Mouse (Mus musculus) liver, embryonic 11.5 days (tissue): Measurements from ENCODE around the gene Pax1. TPM values are rescaled to one million over a fixed set of nuclear protein-coding genes. Genes with fewer than 3 reads are reported as not detected.

Source experiments
- ATAC-seq: fragments of 200-750 bp; cut with Nextera tagmentation; replicated peaks from 2 replicates; pipeline ENCODE4 v1.8.0; 2017; ENCODE audit warnings: moderate number of reproducible peaks, mild to moderate bottlenecking, moderate TSS enrichment, moderate library complexity; ENCODE audit not compliant: low FRiP score
- DNase-seq: peaks from one replicate; pipeline ENCODE4 v3.0.0-alpha.2; 2017; ENCODE audit warnings: low spot score
- H3K27ac ChIP-seq: fragments of 300-500 bp; sonication (generic); 2 replicates; pipeline ENCODE4 v1.5.1; 2014; ENCODE audit warnings: mild to moderate bottlenecking, low read depth, low read length, control low read depth
- H3K27me3 ChIP-seq: fragments of 300-500 bp; sonication (generic); replicated peaks from 2 replicates; pipeline ENCODE4 v1.6.1; 2014; ENCODE audit warnings: low read length, mixed read lengths; ENCODE audit not compliant: control insufficient read depth, insufficient read depth
- H3K36me3 ChIP-seq: fragments of 300-500 bp; sonication (generic); 2 replicates; pipeline ENCODE4 v1.6.1; 2014; ENCODE audit warnings: mild to moderate bottlenecking, low read length, moderate library complexity, mixed read lengths; ENCODE audit not compliant: control insufficient read depth, insufficient read depth
- H3K4me1 ChIP-seq: fragments of 300-500 bp; sonication (generic); replicated peaks from 2 replicates; pipeline ENCODE4 v1.6.1; 2014; ENCODE audit warnings: low read length, mixed read lengths; ENCODE audit not compliant: control insufficient read depth, insufficient read depth
- H3K4me2 ChIP-seq: fragments of 300-500 bp; sonication (generic); 2 replicates; pipeline ENCODE4 v1.6.1; 2014; ENCODE audit warnings: mild to moderate bottlenecking, control low read depth, moderate library complexity
- H3K4me3 ChIP-seq: fragments of 300-500 bp; sonication (generic); 2 replicates; pipeline ENCODE4 v1.5.1; 2014; ENCODE audit warnings: low read depth, low read length, control low read depth
- H3K9ac ChIP-seq: fragments of 300-500 bp; sonication (generic); 2 replicates; pipeline ENCODE4 v1.6.1; 2014; ENCODE audit warnings: low read depth, low read length, control low read depth
- H3K9me3 ChIP-seq: fragments of 300-500 bp; sonication (generic); 2 replicates; pipeline ENCODE4 v1.6.1; 2016; ENCODE audit warnings: low read length, inconsistent platforms, mixed read lengths; ENCODE audit not compliant: control insufficient read depth
- WGBS: fragments of 180-500 bp; shearing (Covaris S2); extraction: QIAGEN DNeasy Blood & Tissue Kit; methylation state at CpG from one replicate; pipeline ENCODE4 v1.1.7; 2014; 5-methylcytosine and 5-hydroxymethylcytosine counted together
- polyA plus RNA-seq: library from polyadenylated mRNA; unstranded; fragments of >200 nt; fragmentation: Nextera tagmentation; extraction: Ambion mirVana; gene quantifications from 2 replicates; pipeline ENCODE4 v1.2.1, GENCODE M21; 2014

The Pax1 gene
- 0.40 TPM in 1 of 2 replicates, not detected in the other for polyA plus RNA-seq

DNA sequence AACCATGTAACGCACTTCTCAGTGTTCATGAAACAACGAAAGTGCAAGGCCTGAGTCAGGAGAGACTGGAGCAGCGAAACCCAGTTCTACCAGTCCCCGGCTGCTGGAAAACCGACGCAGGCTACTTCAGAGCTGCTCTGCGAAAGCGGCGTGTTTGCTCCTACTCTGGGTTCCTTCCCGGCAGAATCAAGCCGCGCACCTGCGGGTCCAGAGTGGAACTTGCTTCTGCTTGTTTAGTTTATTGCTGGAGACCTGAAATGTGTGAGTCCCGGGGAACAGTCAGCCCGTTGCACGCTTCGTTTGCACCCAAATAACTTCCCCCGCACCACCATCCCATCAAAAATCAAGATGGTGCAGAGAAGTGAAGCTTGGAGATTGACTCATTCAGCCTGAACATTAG is at the start of gene Pax1:
Gene Pax1, plus strand, starts transcription at position 345 of the 400 bp plus-strand sequence.
- Histone ChIP-seq H3K4me2 (no peak within 1 kb of the TSS), H3K36me3 (no peaks in the 10 kb centered on the region), H3K27me3 (peaks cover 89% of the 10 kb centered on the region), H3K9ac (no peak within 1 kb of the TSS), H3K4me3 (no peak within 1 kb of the TSS), H3K9me3 (no peaks in the 10 kb centered on the region), H3K4me1 (no peaks in the 10 kb centered on the region; the same call in 1 of the 2 replicates), H3K27ac (no peak within 1 kb of the TSS)
- ATAC-seq = no peak
- DNase-seq = no peak
- 4% methylated on average over 18 of the region's 18 CpGs for WGBS

DNA sequence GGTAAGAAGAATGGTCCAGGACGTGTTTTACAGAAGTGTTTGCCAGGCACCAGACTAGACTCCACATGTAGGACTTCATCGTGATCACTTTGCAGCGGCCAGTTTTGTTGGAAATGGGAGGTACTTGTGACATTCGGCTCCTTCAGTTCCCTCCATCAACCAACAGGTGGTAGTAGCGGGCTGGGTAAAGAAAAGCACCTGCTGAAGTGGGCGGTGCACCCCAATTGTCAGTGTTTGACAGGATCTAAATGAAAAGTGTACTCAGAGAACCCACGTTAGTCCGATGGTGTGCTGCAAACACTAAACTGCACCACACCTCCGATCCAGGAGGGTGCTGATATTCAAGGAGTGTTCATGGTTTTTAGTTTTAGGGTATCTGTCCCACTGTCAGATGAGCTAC is 40.7 kb upstream of the Pax1 start:
- Histone ChIP-seq H3K27ac (no peak overlapping the region), H3K9me3 (no peaks in the 10 kb centered on the region), H3K9ac (no peak overlapping the region), H3K36me3 (no peaks in the 10 kb centered on the region), H3K4me1 (no peaks in the 10 kb centered on the region), H3K4me3 (no peak overlapping the region), H3K4me2 (no peak overlapping the region), H3K27me3 (0 out of 2 replicates have a peak, but pooled peaks cover 5% of the 10 kb centered on the region)
- 16% methylated on average over 9 of the region's 9 CpGs for WGBS
- ATAC-seq (no peak), DNase-seq (no peak)

DNA sequence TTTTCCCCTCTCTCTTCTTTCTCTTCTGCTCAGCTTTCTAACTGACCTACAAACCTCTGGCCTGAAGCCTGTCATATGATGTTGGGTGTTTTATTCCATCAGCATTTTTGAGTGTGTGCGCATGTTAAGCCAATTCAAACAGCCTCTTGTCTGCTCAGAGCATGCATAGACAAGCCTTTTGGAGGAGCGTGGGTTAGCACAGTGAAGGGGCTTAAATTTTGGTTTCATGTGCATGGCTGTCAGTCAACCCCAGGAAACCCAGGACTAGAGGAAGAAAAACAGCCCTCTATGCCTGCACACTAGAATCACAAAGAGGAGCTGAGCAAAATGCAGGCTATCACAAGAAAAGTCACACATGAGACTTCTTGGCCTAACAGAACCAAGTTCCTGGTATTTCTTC is 36.5 kb upstream of the Pax1 start:
- Histone ChIP-seq H3K9me3 (no peaks in the 10 kb centered on the region), H3K36me3 (no peaks in the 10 kb centered on the region), H3K27ac (no peak overlapping the region), H3K4me3 (no peak overlapping the region), H3K27me3 (0 out of 2 replicates have a peak, but pooled peaks cover 3% of the 10 kb centered on the region), H3K4me1 (no peaks in the 10 kb centered on the region), H3K4me2 (no peak overlapping the region), H3K9ac (no peak overlapping the region)
- DNase-seq = no peak
- 77% methylated on average over 2 of the region's 2 CpGs for WGBS
- ATAC-seq = no peak

DNA sequence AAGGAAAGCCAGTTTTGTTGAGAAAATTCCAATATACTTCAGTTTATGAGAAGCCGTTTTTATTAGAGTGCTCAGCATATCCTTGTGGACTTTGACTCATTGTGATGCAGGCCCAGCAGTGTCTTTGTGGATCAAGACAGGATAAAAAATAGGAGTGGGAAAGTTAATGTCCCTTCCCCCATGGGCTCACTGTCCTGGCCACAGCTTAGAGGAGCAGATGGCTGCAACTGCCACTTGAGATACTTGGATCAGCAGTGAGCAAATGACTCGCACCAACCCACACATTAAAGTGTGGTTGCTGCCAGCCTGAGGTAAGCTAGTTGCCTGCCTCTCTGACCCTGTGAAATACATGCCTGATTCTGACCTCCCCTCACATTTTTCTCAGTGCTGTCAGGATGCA is 29.0 kb upstream of the Pax1 start:
- Histone ChIP-seq H3K4me2 (no peak overlapping the region), H3K4me1 (no peaks in the 10 kb centered on the region), H3K4me3 (no peak overlapping the region), H3K9ac (no peak overlapping the region), H3K27me3 (no peaks in the 10 kb centered on the region), H3K27ac (no peak overlapping the region), H3K36me3 (no peaks in the 10 kb centered on the region), H3K9me3 (no peaks in the 10 kb centered on the region)
- DNase-seq = no peak
- ATAC-seq = no peak
- 64% methylated on average over 2 of the region's 2 CpGs for WGBS

DNA sequence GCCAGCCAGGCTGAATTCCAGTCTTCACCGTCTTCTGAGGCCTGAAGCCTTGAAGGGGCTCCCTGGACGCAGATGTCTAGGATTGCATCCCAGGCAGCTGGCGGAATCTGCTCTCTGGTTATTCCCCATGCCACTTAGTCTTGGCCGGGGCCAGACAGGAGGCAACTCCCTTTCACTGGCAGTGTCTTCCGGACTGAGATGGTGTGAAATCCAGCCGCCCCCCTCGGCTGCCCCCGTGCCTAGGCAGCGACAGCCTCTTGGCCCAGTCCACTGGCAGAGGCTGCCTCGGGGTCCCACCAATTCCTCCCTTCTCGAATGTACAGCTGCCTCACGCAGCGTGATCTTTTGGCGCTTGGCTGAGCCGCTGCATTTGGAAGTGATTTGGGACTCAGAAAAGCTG is 23.0 kb upstream of the Pax1 start:
- DNase-seq (no peak), ATAC-seq (no peak)
- Histone ChIP-seq H3K4me2 (no peak overlapping the region), H3K36me3 (no peaks in the 10 kb centered on the region), H3K27me3 (no peaks in the 10 kb centered on the region), H3K9ac (no peak overlapping the region), H3K4me3 (no peak overlapping the region), H3K4me1 (no peaks in the 10 kb centered on the region), H3K9me3 (no peaks in the 10 kb centered on the region), H3K27ac (no peak overlapping the region)
- 64% methylated on average over 15 of the region's 15 CpGs for WGBS

DNA sequence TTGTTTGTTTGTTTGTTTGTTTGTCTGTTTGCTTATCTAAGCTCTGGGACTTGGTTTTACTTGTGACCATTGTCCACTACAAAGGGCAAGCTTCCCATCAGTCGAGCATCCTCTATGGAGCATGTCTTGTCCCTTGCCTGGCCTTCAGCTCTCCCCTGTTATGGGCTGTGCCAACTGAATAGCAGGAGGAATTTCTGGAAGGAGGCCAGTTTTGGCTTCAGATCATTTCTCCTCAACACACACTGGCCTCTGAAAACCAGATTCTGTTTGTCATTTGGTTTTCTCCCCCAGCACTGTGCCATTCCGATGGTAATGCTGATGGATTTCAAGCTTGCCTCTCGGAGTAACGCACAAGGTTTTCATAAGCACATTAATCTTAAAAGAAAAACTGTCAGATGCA is 21.9 kb upstream of the Pax1 start:
- no peak overlapping the region for H3K4me3 ChIP-seq
- no peaks in the 10 kb centered on the region for H3K27me3 ChIP-seq
- no peak overlapping the region for H3K27ac ChIP-seq
- H3K4me2 ChIP-seq = no peak overlapping the region
- no peak for ATAC-seq
- H3K36me3 ChIP-seq = no peaks in the 10 kb centered on the region
- H3K9ac ChIP-seq = no peak overlapping the region
- no peaks in the 10 kb centered on the region for H3K4me1 ChIP-seq
- no peak for DNase-seq
- whole genome bisulfite sequencing = 83% methylated on average over 4 of the region's 4 CpGs
- no peaks in the 10 kb centered on the region for H3K9me3 ChIP-seq

DNA sequence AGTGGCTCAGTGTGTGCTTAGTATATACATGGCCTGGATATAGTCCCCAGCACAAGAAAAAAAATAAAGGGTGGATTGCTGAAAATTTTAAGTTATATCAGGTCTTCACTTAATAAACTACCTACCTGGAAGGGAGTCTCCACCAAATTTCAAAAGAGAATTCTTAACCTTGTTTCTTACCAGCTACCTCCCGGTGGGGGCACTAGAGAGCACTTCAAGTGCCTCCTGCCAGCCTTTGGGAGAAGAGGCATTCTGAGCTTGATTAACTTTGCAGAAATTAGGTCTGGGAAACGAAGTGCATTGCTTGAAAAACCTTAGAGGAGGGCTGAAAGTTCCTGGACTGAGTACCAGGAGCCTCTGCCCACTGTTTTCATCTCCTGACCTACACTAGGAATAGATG is 19.5 kb upstream of the Pax1 start:
- no peak overlapping the region for H3K4me3 ChIP-seq
- no peaks in the 10 kb centered on the region for H3K36me3 ChIP-seq
- WGBS = 9% methylated on average over 2 of the region's 2 CpGs
- H3K27ac ChIP-seq = no peak overlapping the region
- DNase-seq = no peak
- no peak overlapping the region for H3K9ac ChIP-seq
- no peak for ATAC-seq
- H3K9me3 ChIP-seq = no peaks in the 10 kb centered on the region
- H3K4me2 ChIP-seq = no peak overlapping the region
- no peaks in the 10 kb centered on the region for H3K4me1 ChIP-seq
- no peaks in the 10 kb centered on the region for H3K27me3 ChIP-seq

DNA sequence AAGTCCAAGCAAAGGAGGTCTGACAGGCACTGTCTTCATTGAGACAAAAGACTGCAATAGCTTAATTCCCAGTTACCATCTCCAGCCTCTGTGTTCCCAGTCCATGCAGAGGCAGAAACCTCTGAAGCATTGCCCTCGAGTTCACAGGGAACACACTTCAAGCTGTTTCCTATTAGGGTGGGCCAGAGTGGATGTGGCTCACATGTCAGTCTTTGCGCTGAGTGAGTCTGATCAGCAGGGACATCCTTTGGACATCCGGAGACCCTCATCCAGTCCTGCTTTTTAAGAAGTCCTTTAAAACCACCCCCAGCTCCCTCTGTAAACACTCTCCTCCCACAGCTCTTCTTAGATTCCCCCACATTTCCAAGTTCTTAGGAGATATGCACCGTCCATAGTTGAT is 2.0 kb upstream of the Pax1 start:
- no peak for ATAC-seq
- no peak overlapping the region for H3K9ac ChIP-seq

DNA sequence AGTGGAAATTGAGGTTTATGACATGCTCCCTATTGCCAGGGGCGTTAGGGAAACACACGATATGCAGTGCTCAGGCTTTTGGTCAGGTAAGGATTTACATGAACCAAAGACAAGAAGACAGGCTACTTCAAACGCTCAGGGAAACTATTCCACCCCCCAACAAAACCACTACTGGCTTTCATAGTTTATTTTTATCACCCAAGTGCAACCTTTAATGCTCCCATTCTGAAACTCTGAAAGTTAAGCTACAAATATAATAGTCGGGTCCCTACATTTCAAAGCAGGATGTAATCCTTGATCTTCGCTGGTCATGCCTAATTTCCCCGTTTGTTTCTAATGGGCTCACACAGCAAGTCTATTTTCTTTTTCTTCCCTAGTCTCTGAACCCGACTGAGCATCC is 1.3 kb upstream of the Pax1 start:
- no peaks in the 10 kb centered on the region for H3K9me3 ChIP-seq
- ATAC-seq = no peak
- no peak overlapping the region for H3K4me3 ChIP-seq
- no peak overlapping the region for H3K9ac ChIP-seq
- no peaks in the 10 kb centered on the region for H3K36me3 ChIP-seq
- DNase-seq = no peak
- WGBS = 7% methylated on average over 7 of the region's 7 CpGs
- H3K27ac ChIP-seq = no peak overlapping the region
- peaks cover 83% of the 10 kb centered on the region for H3K27me3 ChIP-seq
- no peak overlapping the region for H3K4me2 ChIP-seq
- no peaks in the 10 kb centered on the region; the same call in 1 of the 2 replicates for H3K4me1 ChIP-seq

More for the DNA sequence above, 2.0 kb upstream of the Pax1 start:
- Histone ChIP-seq H3K4me2 (no peak overlapping the region), H3K27ac (no peak overlapping the region), H3K36me3 (no peaks in the 10 kb centered on the region), H3K9me3 (no peaks in the 10 kb centered on the region), H3K27me3 (peaks cover 77% of the 10 kb centered on the region), H3K4me1 (no peaks in the 10 kb centered on the region; the same call in 1 of the 2 replicates), H3K4me3 (no peak overlapping the region)
- whole genome bisulfite sequencing = 9% methylated on average over 4 of the region's 4 CpGs
- no peak for DNase-seq
